Mouse (Mus musculus) layer of hippocampus, adult 11-12 months (tissue): ENCODE data around the gene Uhrf1bp1l.
"Not testable (repeated sequence)": the region's sequence is repeated elsewhere in the genome, so short reads cannot be mapped to it uniquely, and the experiment has no call there.

Experiments
- DNase-seq: peaks from one replicate; pipeline ENCODE4 v3.0.0; 2022; ENCODE audit warnings: low spot score

Uhrf1bp1l gene

DNA sequence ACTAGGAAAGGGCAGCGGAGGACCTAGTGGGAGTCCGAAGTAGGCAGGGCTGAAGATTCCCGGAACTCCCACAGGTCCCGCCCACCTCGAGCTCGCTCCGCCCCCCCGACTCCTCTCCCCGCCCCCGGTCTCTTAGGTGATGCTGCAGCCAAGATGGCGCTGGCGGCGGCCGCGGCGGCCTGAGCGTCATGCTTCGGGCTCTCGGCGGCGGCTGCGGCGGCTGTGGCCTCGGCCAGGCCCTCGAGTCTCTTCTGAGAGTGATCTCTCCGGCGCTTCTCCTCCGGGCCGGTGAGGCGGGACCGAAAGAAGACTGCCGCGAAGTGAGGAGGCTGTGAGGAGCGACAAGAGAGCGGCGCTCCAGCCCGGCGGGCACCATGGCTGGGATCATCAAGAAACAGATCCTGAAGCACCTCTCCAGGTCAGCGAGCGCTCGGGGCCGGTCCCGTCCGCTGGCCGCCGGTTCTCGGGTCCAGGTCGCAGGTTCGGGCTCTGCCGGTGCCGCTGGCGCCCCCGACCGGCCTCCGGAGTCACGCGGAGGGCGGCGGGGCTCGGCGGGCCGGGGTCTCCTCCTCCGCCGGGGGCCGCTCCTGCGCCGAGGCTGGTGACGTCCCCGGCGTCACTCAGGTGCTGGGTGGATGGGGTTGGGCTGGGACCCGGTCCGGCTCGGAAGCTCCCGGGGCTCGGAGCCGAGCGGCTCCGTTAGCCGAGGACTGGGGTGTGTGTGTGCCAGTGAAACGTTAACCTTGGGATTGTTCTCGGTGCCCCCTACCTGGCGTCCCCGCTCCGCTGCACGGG, at the start of gene Uhrf1bp1l:
Gene Uhrf1bp1l (plus strand): TSS at position 121 of the 795 bp plus-strand sequence.
- DNase-seq = peak; percentile 90

DNA sequence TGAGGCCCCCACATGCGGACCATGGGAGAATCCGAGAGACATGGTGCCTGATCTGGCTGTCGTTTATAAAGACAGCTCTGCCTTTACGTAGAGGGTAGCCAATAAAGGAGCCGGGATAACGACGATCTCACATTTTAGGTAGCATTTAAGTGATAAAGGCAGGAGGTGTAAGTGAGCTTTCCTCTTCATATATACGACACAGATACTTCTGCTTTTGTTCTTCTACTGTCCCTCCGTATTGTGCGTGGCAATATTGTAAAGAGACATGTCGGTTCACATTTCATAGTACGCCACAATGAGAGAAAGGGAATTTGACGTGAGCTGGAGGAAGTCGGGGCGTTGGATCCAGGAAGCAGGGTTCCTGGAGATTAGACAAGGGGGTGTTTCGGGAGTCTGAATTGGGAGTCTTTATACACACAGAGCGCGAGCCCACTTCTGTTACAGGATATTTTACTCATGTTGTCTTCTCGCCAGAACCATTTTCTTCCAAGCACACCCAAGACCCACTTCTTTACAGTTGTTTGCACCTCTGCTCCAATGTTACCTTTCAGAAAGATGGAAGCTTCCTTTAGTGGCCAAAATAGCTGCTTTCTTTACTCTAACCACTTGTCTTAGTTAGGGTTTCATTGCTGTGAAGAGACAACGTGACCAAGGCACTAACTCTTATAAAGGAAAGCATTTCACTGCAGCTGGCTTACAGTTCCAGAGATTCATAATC, 49.4 kb upstream of the Uhrf1bp1l start:
- no peak for DNase-seq

DNA sequence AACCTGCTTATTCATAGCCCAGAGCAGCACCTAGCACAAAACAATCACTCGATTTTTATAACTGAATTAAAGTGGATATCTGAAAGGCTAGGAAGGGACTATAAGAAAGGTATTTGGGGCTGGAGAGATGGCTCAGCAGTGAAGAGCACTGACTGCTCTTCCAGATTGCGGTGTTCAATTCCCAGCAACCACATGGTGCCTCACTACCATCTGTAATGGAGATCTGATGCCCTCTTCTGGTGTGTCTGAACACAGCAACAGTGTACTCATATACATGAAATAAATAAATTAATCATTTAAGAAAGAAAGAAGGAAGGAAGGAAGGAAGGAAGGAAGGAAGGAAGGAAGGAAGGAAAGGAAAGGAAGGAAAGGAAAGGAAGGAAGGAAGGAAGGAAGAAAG, 48.5 kb upstream of the Uhrf1bp1l start:
- DNase-seq = not testable (repeated sequence)

- DNase-seq = no peak
Measured at GRCm38 (mm10) chr10:89697956-89698355, 46.8 kb upstream of the Uhrf1bp1l start.

DNA sequence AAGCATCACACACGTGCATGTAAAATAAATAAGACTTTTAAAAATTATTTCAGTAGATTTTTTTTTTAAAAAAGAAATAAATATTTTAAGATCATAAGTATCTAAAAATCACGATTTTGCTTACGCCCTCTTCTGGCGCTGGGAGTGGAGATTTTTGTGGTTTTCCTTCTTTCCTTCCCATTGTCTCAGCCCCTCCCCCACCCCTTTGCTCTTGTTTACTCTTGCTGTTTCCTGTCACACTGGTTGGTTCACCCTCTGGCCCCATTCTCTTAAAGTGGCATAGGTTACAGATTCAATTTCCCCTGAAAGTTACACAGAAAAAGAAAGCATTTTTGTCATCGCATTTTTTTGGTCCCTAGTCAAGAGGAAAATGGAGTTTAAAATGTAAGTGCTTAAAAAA, 41.7 kb upstream of the Uhrf1bp1l start:
- no peak for DNase-seq

- DNase-seq = no peak
Measured at GRCm38 (mm10) chr10:89707397-89707796, 37.4 kb upstream of the Uhrf1bp1l start.

GRCm38 (mm10) chr10:89708720-89709119, 36.1 kb upstream of the Uhrf1bp1l start:
- DNase-seq = no peak

DNA sequence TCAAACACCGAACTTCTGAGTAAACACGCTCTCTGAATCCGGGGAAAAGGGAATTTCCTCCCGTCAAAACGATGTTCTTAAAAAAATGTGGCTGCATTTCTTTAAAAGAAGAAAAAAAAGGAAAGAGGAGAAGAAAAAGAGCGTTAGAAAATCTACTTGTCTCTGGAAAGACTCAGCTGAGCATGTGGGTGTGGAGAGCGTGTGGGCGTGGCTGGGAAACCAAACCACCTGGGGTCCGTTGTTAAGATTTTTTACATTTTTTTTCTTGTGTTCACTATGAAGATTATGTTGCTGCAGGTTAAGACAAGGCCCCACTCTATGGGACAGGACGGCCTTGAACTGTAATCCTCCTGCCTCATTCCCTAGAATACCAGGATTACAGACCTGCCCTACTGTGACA, 29.9 kb upstream of the Uhrf1bp1l start:
- DNase-seq = no peak

DNA sequence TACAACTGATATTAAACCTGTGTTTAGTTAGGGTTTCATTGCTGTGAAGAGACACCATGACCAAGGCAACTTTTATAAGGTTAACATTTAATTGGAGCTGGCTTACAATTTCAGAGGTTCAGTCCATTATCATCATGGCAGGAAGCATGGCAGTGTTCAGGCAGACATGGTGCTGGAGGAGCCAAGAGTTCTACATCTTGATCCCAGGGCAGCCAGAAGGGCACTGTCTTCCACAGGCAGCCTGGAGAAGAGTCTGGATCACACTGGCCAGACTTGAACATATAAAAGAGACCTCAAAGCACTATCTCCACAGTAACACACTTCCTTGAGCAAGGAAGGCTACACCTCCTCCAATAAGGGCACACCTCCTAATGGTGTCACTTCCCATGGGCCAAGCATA, 24.5 kb upstream of the Uhrf1bp1l start:
- no peak for DNase-seq

- no peak for DNase-seq
Measured at GRCm38 (mm10) chr10:89720796-89721195, 24.0 kb upstream of the Uhrf1bp1l start.

DNA sequence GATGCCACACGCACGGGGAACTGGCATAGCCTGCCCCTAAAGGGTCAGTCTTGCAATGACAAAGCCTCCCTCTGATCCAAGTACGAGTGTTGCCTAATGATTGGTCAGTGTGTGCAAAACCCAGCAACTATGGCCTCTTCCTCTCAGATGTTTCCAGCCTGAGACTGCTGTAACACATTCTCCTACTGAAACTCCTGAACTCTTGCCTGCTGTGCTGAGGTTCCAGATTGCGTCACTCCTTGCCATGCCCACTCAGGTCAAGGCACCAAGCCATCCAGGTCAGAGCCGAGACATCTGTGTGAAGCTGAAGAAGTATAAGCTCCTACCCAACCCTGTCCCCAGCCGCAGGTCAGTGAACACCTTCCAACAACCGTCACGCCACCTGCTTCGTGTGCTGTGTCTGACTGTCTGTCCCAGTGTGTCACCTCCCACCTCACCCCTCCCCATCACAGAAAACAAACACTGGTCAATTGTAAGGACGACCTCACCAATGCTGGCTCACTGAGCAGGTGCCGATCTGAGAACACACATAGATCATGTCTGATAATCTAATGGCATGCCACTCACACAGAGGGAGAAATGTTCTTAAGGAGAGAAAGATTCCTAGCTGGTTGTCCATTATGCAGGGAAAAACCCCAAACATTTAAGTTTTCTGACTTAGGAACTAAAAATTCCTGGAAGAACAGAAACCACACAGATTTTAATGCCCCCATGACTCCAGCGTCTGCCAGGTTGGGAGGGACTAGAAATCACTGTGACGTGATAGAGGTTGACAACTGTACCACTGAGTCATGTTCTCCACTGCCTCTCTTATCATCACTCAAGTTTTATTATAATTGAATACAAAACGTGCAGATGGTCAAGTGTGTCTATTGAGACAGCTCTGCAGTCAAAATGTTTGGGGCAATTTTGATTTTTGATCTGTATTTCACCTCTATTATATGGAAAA, 22.3 kb upstream of the Uhrf1bp1l start:
- DNase-seq = no peak

DNA sequence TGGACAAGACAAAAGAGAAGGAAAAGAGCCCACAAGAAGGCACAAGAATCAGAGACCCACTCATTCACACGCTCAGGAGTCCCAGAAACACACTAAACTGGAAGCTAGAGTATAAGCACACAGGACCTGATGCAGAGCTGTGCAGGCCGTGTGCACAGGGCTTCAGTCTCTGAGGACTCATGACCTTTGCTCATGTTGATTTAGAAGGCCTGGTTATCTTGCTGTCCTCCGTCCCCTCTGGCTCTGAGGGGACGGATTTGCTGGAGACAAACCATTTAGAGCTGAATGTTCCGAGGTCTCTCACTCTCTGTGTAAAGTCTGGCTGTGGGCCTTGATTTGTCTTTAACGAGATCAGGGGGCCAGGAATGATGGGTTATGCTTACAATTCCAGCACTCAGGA, 14.4 kb upstream of the Uhrf1bp1l start:
- no peak for DNase-seq

- DNase-seq = no peak
Measured at GRCm38 (mm10) chr10:89731341-89731740, 13.4 kb upstream of the Uhrf1bp1l start.

- peak; percentile 94 for DNase-seq
Measured at GRCm38 (mm10) chr10:89732001-89732794, 12.6 kb upstream of the Uhrf1bp1l start, which contains the start of gene Actr6. Actr6 (minus strand) TSS chr10:89732295.

- DNase-seq = no peak
Measured at GRCm38 (mm10) chr10:89737092-89737491, 7.7 kb upstream of the Uhrf1bp1l start.

DNA sequence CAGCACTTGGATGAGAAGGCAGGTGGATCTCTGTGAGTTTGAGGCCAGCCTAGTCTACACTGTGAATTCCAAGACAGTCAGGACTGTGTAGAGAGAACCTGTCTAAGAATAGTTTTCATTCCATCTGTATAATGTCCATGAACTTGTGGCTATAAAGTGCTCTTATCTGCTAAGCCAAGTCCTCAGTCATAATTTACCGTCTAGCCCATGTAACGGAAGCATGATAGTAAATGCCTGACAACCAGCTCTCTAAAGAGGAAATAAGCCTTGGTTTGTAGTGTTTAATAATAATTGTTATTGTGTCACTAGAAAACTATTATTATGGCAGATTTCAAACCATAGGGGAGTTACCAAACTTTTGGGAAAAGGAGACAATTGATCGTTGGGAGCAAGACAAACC, 6.9 kb upstream of the Uhrf1bp1l start:
- no peak for DNase-seq

DNA sequence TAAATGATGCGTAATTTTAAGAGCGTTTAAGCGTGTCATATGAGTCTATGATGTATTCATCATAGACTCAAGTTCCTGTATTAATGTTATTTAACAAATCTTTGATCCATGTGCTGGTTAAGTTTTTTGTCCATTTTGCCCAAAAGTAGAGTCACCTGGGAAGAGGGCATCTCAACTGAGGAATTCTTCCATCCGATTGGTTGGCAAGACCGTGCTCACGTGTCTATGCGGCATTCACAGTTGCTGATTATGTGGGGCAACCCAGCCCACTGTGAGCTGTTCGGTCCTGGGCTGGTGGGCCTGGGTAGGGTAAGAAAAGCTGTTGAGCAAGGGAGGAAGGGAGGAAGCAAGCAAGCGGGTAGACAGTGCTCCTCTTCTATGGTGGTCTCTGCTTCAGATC, 6.4 kb upstream of the Uhrf1bp1l start:
- DNase-seq = no peak

DNA sequence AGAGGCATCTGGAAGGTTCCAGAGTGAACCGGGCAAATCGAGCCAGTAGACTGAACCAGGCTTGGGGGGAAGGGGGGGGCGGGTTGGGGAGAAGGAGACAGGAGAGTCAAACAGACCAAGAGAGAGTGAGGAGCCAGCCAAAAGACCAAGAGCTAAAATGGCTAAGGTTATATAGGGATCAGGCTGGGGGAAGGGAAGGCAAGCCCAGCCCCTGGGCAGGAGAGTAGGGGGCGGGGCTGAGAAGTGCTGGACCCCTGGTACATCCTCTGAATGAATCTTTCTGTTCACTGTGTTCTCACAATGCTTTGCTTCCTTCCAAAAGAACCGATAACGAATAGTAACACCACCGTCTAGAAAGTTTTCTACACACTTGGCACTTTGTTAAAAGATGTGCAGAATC, 5.1 kb upstream of the Uhrf1bp1l start:
- DNase-seq = no peak

DNA sequence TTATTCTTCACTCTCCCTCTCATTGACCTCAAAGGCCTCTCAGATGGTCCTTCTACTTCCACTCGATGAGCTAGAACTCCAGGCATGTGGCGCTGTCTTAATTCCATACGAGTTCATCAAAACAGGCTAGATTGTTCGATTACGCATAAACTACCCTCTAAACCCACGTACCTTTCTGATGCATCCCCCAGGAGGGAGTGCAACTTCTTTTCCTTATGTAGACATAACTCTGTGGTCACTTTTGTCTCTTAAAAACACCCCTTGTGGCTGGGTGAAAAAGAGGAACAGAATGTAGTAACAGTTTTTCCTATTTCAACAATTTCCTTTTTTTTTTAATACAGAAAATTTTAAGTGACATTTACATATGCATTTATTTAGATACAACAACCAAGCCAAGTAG, 3.8 kb upstream of the Uhrf1bp1l start:
- DNase-seq = no peak

DNA sequence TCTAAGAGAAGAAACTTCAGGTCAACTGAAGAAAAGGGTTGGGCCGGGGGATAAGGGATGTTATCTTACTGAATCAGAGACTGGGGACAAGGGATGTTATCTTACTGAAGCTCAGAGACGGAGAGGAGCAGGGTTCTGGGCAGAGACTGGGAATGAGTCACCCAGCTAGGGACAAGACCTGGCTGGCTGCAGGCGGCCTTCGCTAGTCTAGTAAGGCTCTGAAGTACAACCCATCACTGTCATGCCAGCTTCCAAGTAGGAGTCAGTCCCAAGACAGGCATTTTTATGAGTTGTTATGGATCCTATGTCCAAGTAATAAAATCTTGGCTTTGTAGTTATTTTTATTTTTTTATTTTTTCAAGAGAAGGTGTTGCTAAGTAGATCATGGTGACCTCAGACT, 1.5 kb upstream of the Uhrf1bp1l start:
- DNase-seq = no peak

DNA sequence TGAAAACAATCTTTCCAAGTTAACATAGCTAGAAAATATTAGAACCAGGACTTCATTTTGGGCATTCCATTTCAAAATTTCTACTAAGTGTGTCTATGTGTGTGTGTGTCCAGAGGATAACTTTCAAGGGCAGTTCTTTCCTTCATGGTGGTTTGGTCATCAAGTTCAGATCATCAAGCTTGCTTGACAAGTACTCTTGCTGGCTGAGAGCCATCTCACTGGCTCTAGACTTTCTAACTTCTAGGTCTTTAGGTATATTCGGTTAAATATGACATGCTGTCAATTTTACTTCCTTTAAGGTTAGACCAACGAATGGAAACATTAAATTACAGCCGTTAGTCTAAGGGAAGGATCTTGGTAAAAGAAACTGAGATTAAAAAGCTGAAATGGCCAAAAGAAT, 450 bp upstream of the Uhrf1bp1l start:
- no peak for DNase-seq

- no peak for DNase-seq
Measured at GRCm38 (mm10) chr10:89745666-89746020, 852 bp downstream of the Uhrf1bp1l start.
